Mouse (Mus musculus) heart, embryonic 13.5 days (tissue): ENCODE data around the gene Jak2. TPM values are rescaled to one million over a fixed set of nuclear protein-coding genes. Genes with fewer than 3 reads are reported as not detected.
A peak's percentile ranks its signal among the peaks of the same experiment; 100 is the strongest.

Experiments used
- ATAC-seq: fragments of 200-750 bp; cut with Nextera tagmentation; 2 replicates; pipeline ENCODE4 v1.8.0; 2017; ENCODE audit warnings: moderate TSS enrichment; ENCODE audit not compliant: insufficient number of reproducible peaks, low FRiP score, low TSS enrichment; ENCODE audit errors: extremely low read depth
- H3K27ac ChIP-seq: fragments of 300-500 bp; sonication (generic); replicated peaks from 2 replicates; pipeline ENCODE4 v1.5.1; 2015; ENCODE audit warnings: moderate library complexity, mild to moderate bottlenecking, inconsistent platforms
- H3K27me3 ChIP-seq: fragments of 300-500 bp; sonication (generic); replicated peaks from 2 replicates; pipeline ENCODE4 v1.6.1; 2015; ENCODE audit warnings: mild to moderate bottlenecking, inconsistent platforms
- H3K36me3 ChIP-seq: fragments of 300-500 bp; sonication (generic); 2 replicates; pipeline ENCODE4 v1.6.1; 2015; ENCODE audit warnings: mild to moderate bottlenecking, inconsistent platforms
- H3K4me1 ChIP-seq: fragments of 300-500 bp; sonication (generic); 2 replicates; pipeline ENCODE4 v1.6.1; 2015; ENCODE audit warnings: inconsistent platforms
- H3K4me2 ChIP-seq: fragments of 300-500 bp; sonication (generic); 2 replicates; pipeline ENCODE4 v1.6.1; 2015; ENCODE audit warnings: inconsistent platforms, mild to moderate bottlenecking, moderate library complexity
- H3K4me3 ChIP-seq: fragments of 300-500 bp; sonication (generic); 2 replicates; pipeline ENCODE4 v1.5.1; 2015; ENCODE audit warnings: moderate library complexity, mild to moderate bottlenecking, inconsistent platforms
- H3K9ac ChIP-seq: fragments of 300-500 bp; sonication (generic); 2 replicates; pipeline ENCODE4 v1.6.1; 2015; ENCODE audit warnings: inconsistent platforms, mild to moderate bottlenecking, moderate library complexity
- H3K9me3 ChIP-seq: fragments of 300-500 bp; sonication (generic); 2 replicates; pipeline ENCODE4 v1.6.1; 2016; ENCODE audit warnings: inconsistent platforms
- WGBS: fragments of 180-500 bp; shearing (Covaris S2); methylation state at CpG from one replicate; pipeline ENCODE4 v1.1.7; 2015; ENCODE audit warnings: mixed read lengths; 5-methylcytosine and 5-hydroxymethylcytosine counted together
- polyA plus RNA-seq: library from polyadenylated mRNA; unstranded; fragments of >200 nt; fragmentation: Nextera tagmentation; extraction: Ambion mirVana; gene quantifications from 2 replicates; pipeline ENCODE4 v1.2.1, GENCODE M21; 2015

Gene Jak2
- polyA plus RNA-seq, 1 experiment from 2014 or later = 5.3 TPM

GRCm38 (mm10) chr19:29272011-29272809 is 20.6 kb downstream of the Jak2 start:
- Histone ChIP-seq H3K27me3 (no peaks in the 10 kb centered on the region), H3K9me3 (no peaks in the 10 kb centered on the region), H3K36me3 (peaks cover 32% of the 10 kb centered on the region), H3K4me2 (no peak overlapping the region), H3K4me1 (peaks cover 17% of the 10 kb centered on the region), H3K9ac (no peak overlapping the region), H3K27ac (no peak overlapping the region), H3K4me3 (no peak overlapping the region)
- ATAC-seq = no peak
- 92% methylated on average over 3 of the region's 3 CpGs for WGBS

- Histone ChIP-seq H3K36me3 (peaks cover 49% of the 10 kb centered on the region), H3K27ac (no peak overlapping the region), H3K9me3 (no peaks in the 10 kb centered on the region), H3K4me1 (peaks cover under 1% of the 10 kb centered on the region; the same call in 1 of the 2 replicates), H3K4me2 (no peak overlapping the region), H3K27me3 (no peaks in the 10 kb centered on the region), H3K4me3 (no peak overlapping the region), H3K9ac (no peak overlapping the region)
- ATAC-seq = no peak
- WGBS = 93% methylated on average over 4 of the region's 4 CpGs
Measured at GRCm38 (mm10) chr19:29276414-29276813, 24.8 kb downstream of the Jak2 start.

GRCm38 (mm10) chr19:29278944-29279587 is 27.4 kb downstream of the Jak2 start:
- Histone ChIP-seq H3K36me3 (peaks cover 55% of the 10 kb centered on the region), H3K27me3 (no peaks in the 10 kb centered on the region), H3K9me3 (no peaks in the 10 kb centered on the region), H3K4me3 (no peak overlapping the region), H3K4me1 (no peaks in the 10 kb centered on the region), H3K27ac (no peak overlapping the region), H3K4me2 (no peak overlapping the region), H3K9ac (no peak overlapping the region)
- 83% methylated on average over 6 of the region's 6 CpGs for WGBS
- ATAC-seq = no peak

GRCm38 (mm10) chr19:29285451-29285869 is 33.8 kb downstream of the Jak2 start:
- 40% methylated on average over 7 of the region's 7 CpGs for WGBS
- Histone ChIP-seq H3K4me2 (no peak overlapping the region), H3K4me1 (peaks cover 4% of the 10 kb centered on the region; the same call in 1 of the 2 replicates), H3K27me3 (no peaks in the 10 kb centered on the region), H3K36me3 (peaks cover 48% of the 10 kb centered on the region), H3K4me3 (no peak overlapping the region), H3K9ac (no peak overlapping the region), H3K9me3 (no peaks in the 10 kb centered on the region), H3K27ac (no peak overlapping the region)
- ATAC-seq = no peak

- Histone ChIP-seq H3K4me2 (no peak overlapping the region), H3K36me3 (peaks cover 58% of the 10 kb centered on the region), H3K27ac (no peak overlapping the region), H3K4me3 (no peak overlapping the region), H3K9me3 (no peaks in the 10 kb centered on the region), H3K27me3 (no peaks in the 10 kb centered on the region), H3K4me1 (peaks cover 15% of the 10 kb centered on the region), H3K9ac (no peak overlapping the region)
- ATAC-seq = no peak
- 80% methylated on average over 8 of the region's 8 CpGs for WGBS
Measured at GRCm38 (mm10) chr19:29287863-29288262, 36.2 kb downstream of the Jak2 start.

- H3K4me2 ChIP-seq = no peak overlapping the region
- H3K36me3 ChIP-seq = peaks cover 51% of the 10 kb centered on the region
- peaks cover 12% of the 10 kb centered on the region for H3K4me1 ChIP-seq
- WGBS = 86% methylated on average over 14 of the region's 14 CpGs
- H3K9ac ChIP-seq = no peak overlapping the region
- no peaks in the 10 kb centered on the region for H3K27me3 ChIP-seq
- ATAC-seq = no peak
- H3K4me3 ChIP-seq = no peak overlapping the region
- no peaks in the 10 kb centered on the region for H3K9me3 ChIP-seq
- H3K27ac ChIP-seq = no peak overlapping the region
Measured at GRCm38 (mm10) chr19:29291532-29291931, 39.9 kb downstream of the Jak2 start.

GRCm38 (mm10) chr19:29292546-29292945 is 40.9 kb downstream of the Jak2 start:
- Histone ChIP-seq H3K4me3 (no peak overlapping the region), H3K4me2 (no peak overlapping the region), H3K27me3 (no peaks in the 10 kb centered on the region), H3K9ac (0 out of 2 replicates have a peak overlapping the region, but pooled peaks have one; percentile 30), H3K9me3 (no peaks in the 10 kb centered on the region), H3K36me3 (peaks cover 56% of the 10 kb centered on the region), H3K4me1 (peaks cover 12% of the 10 kb centered on the region), H3K27ac (peak overlapping the region; percentile 28; the same call in 1 of the 2 replicates)
- no peak for ATAC-seq
- WGBS = 57% methylated on average over 4 of the region's 4 CpGs

GRCm38 (mm10) chr19:29294756-29295155 is 43.1 kb downstream of the Jak2 start:
- no peak for ATAC-seq
- no peak overlapping the region for H3K27ac ChIP-seq
- no peaks in the 10 kb centered on the region for H3K9me3 ChIP-seq
- no peak overlapping the region for H3K4me3 ChIP-seq
- WGBS = 47% methylated on average over 2 of the region's 2 CpGs
- no peak overlapping the region for H3K9ac ChIP-seq
- peaks cover 64% of the 10 kb centered on the region for H3K36me3 ChIP-seq
- no peak overlapping the region for H3K4me2 ChIP-seq
- H3K4me1 ChIP-seq = peaks cover 12% of the 10 kb centered on the region
- H3K27me3 ChIP-seq = no peaks in the 10 kb centered on the region

- Histone ChIP-seq H3K4me2 (no peak overlapping the region), H3K27ac (no peak overlapping the region), H3K4me1 (peaks cover 12% of the 10 kb centered on the region), H3K9ac (no peak overlapping the region), H3K4me3 (no peak overlapping the region), H3K36me3 (peaks cover 71% of the 10 kb centered on the region), H3K9me3 (no peaks in the 10 kb centered on the region), H3K27me3 (no peaks in the 10 kb centered on the region)
- ATAC-seq = no peak
Measured at GRCm38 (mm10) chr19:29296166-29296565, 44.5 kb downstream of the Jak2 start.

- 93% methylated on average over 1 of the region's 1 CpGs for WGBS
- H3K4me1 ChIP-seq = peaks cover 6% of the 10 kb centered on the region
- no peak overlapping the region for H3K27ac ChIP-seq
- no peak overlapping the region for H3K4me2 ChIP-seq
- no peak for ATAC-seq
- H3K9me3 ChIP-seq = no peaks in the 10 kb centered on the region
- H3K36me3 ChIP-seq = peaks cover 65% of the 10 kb centered on the region
- H3K4me3 ChIP-seq = no peak overlapping the region
- H3K9ac ChIP-seq = no peak overlapping the region
- H3K27me3 ChIP-seq = no peaks in the 10 kb centered on the region
Measured at GRCm38 (mm10) chr19:29297366-29297765, 45.7 kb downstream of the Jak2 start.

GRCm38 (mm10) chr19:29300919-29301318 is 49.3 kb downstream of the Jak2 start:
- 87% methylated on average over 13 of the region's 13 CpGs for WGBS
- H3K27ac ChIP-seq = no peak overlapping the region

More at GRCm38 (mm10) chr19:29300919-29301318, 49.3 kb downstream of the Jak2 start:
- no peaks in the 10 kb centered on the region for H3K4me1 ChIP-seq
- peaks cover 72% of the 10 kb centered on the region for H3K36me3 ChIP-seq
- H3K4me2 ChIP-seq = no peak overlapping the region
- ATAC-seq = no peak
- no peaks in the 10 kb centered on the region for H3K27me3 ChIP-seq
- H3K9me3 ChIP-seq = no peaks in the 10 kb centered on the region
- H3K9ac ChIP-seq = no peak overlapping the region
- no peak overlapping the region for H3K4me3 ChIP-seq
